Mouse (Mus musculus): ENCODE results near the gene Il22ra1. TPM values are rescaled to one million over a fixed set of nuclear protein-coding genes. Genes with fewer than 3 reads are reported as not detected.
"Not testable (repeated sequence)": the region's sequence is repeated elsewhere in the genome, so short reads cannot be mapped to it uniquely, and the experiment has no call there.

Il22ra1 gene
- under 1 TPM; 0.42 to 0.70 TPM for total RNA-seq (2021)
- long read RNA-seq, experiment 1, result 0 reads
- long read RNA-seq, experiment 2, result 0 reads

GRCm38 (mm10) chr4:135727817-135728216 is at the start of gene Il22ra1:
Gene Il22ra1 (plus strand): TSS chr4:135728172.
- intact Hi-C loops (cut with DNase I), result no loop called here
- DNase-seq (ENCODE audit: low spot score in 2 of 2), result no peak

GRCm38 (mm10) chr4:135679316-135679715 is 48.7 kb upstream of the Il22ra1 start:
- DNase-seq (ENCODE audit: low spot score in 2 of 2), result no peak
- intact Hi-C loops (cut with DNase I), result no loop called here

- intact Hi-C loops (cut with DNase I), result loop anchor here (5.0 kb wide), 1 partner anchor 86 kb away; no protein-coding TSS in a partner anchor
Observed at GRCm38 (mm10) chr4:135681789-135682188, 46.2 kb upstream of the Il22ra1 start.

GRCm38 (mm10) chr4:135683553-135683952 is 44.4 kb upstream of the Il22ra1 start:
- DNase-seq (ENCODE audit: low spot score in 2 of 2), result peak in 1 of 2 experiments; percentile 38
- intact Hi-C loops (cut with DNase I), result loop anchor here (5.0 kb wide), 1 partner anchor 84 kb away; no protein-coding TSS in a partner anchor

More at GRCm38 (mm10) chr4:135681789-135682188, 46.2 kb upstream of the Il22ra1 start:
- DNase-seq (ENCODE audit: low spot score in 2 of 2), result no peak

GRCm38 (mm10) chr4:135684731-135685130 is 43.2 kb upstream of the Il22ra1 start:
- DNase-seq (ENCODE audit: low spot score in 2 of 2), result no peak
- intact Hi-C loops (cut with DNase I), result loop anchor here (5.0 kb wide), 1 partner anchor 83 kb away; no protein-coding TSS in a partner anchor

GRCm38 (mm10) chr4:135685906-135686567 is 41.9 kb upstream of the Il22ra1 start, which contains the start of gene Ifnlr1:
Gene Ifnlr1 (plus strand): TSS chr4:135686287.
- intact Hi-C loops (cut with DNase I), result no loop called here
- peak; percentile 42 to 67 for DNase-seq (ENCODE audit: low spot score in 2 of 2)

- DNase-seq (ENCODE audit: low spot score in 2 of 2), result no peak
- intact Hi-C loops (cut with DNase I), result no loop called here
Observed at GRCm38 (mm10) chr4:135686568-135686953, 41.4 kb upstream of the Il22ra1 start.

GRCm38 (mm10) chr4:135689797-135690196 is 38.2 kb upstream of the Il22ra1 start:
- intact Hi-C loops (cut with DNase I), result no loop called here
- DNase-seq (ENCODE audit: low spot score in 2 of 2), result no peak

GRCm38 (mm10) chr4:135690241-135690640 is 37.7 kb upstream of the Il22ra1 start:
- no peak for DNase-seq (ENCODE audit: low spot score in 2 of 2)
- intact Hi-C loops (cut with DNase I), result no loop called here

GRCm38 (mm10) chr4:135692916-135693315 is 35.1 kb upstream of the Il22ra1 start:
- intact Hi-C loops (cut with DNase I), result no loop called here
- no peak for DNase-seq (ENCODE audit: low spot score in 2 of 2)

GRCm38 (mm10) chr4:135698498-135698897 is 29.5 kb upstream of the Il22ra1 start:
- intact Hi-C loops (cut with DNase I), result no loop called here
- DNase-seq (ENCODE audit: low spot score in 2 of 2), result no peak

- DNase-seq (ENCODE audit: low spot score in 2 of 2), result no peak
- intact Hi-C loops (cut with DNase I), result no loop called here
Observed at GRCm38 (mm10) chr4:135703497-135703896, 24.5 kb upstream of the Il22ra1 start.

GRCm38 (mm10) chr4:135704016-135704415 is 24.0 kb upstream of the Il22ra1 start:
- DNase-seq (ENCODE audit: low spot score in 2 of 2), result no peak
- intact Hi-C loops (cut with DNase I), result no loop called here

GRCm38 (mm10) chr4:135706045-135706444 is 21.9 kb upstream of the Il22ra1 start:
- intact Hi-C loops (cut with DNase I), result loop anchor here (5.0 kb wide), 1 partner anchor 61 kb away; no protein-coding TSS in a partner anchor

GRCm38 (mm10) chr4:135709072-135709564 is 18.9 kb upstream of the Il22ra1 start:
- peak; percentile 69 to 72 for DNase-seq (ENCODE audit: low spot score in 2 of 2)
- intact Hi-C loops (cut with DNase I), result loop anchor here (5.0 kb wide), 1 partner anchor 58 kb away; no protein-coding TSS in a partner anchor

More at GRCm38 (mm10) chr4:135706045-135706444, 21.9 kb upstream of the Il22ra1 start:
- no peak for DNase-seq (ENCODE audit: low spot score in 2 of 2)

GRCm38 (mm10) chr4:135709621-135710020 is 18.4 kb upstream of the Il22ra1 start:
- intact Hi-C loops (cut with DNase I), result loop anchor here (5.0 kb wide), 1 partner anchor 58 kb away; no protein-coding TSS in a partner anchor
- no peak for DNase-seq (ENCODE audit: low spot score in 2 of 2)

- intact Hi-C loops (cut with DNase I), result no loop called here
- DNase-seq (ENCODE audit: low spot score in 2 of 2), result no peak
Observed at GRCm38 (mm10) chr4:135710392-135710791, 17.6 kb upstream of the Il22ra1 start.

GRCm38 (mm10) chr4:135714776-135715175 is 13.2 kb upstream of the Il22ra1 start:
- intact Hi-C loops (cut with DNase I), result no loop called here
- DNase-seq (ENCODE audit: low spot score in 2 of 2), result peak; percentile 21 to 37

- intact Hi-C loops (cut with DNase I); DNase-seq (ENCODE audit: low spot score in 2 of 2): not testable (repeated sequence)
Observed at GRCm38 (mm10) chr4:135716438-135716837, 11.5 kb upstream of the Il22ra1 start.

GRCm38 (mm10) chr4:135722540-135723290 is 5.3 kb upstream of the Il22ra1 start:
- intact Hi-C loops (cut with DNase I), result no loop called here
- DNase-seq (ENCODE audit: low spot score in 2 of 2), result no peak
